Mouse (Mus musculus) cerebellum, adult 2 months (tissue): ENCODE data around the gene Smarcd1. TPM values are rescaled to one million over a fixed set of nuclear protein-coding genes. Genes with fewer than 3 reads are reported as not detected.
A peak's percentile ranks its signal among the peaks of the same experiment; 100 is the strongest.

Experiments used
- DNase-seq, 2 experiments: peaks; one replicate each; pipeline ENCODE4 v3.0.0; 2021
- H3K27ac ChIP-seq: fragments of 200-500 bp; 2 replicates; pipeline ENCODE4 v1.5.1; 2012; ENCODE audit warnings: low read length, control low read depth, inconsistent platforms; ENCODE audit not compliant: insufficient read depth
- H3K27me3 ChIP-seq: fragments of 200-500 bp; 2 replicates; pipeline ENCODE4 v1.6.1; 2012; ENCODE audit warnings: inconsistent platforms, mild to moderate bottlenecking, low read length, moderate library complexity; ENCODE audit not compliant: control insufficient read depth, insufficient read depth
- H3K4me1 ChIP-seq: fragments of 200-500 bp; 2 replicates; pipeline ENCODE4 v1.6.1; 2011; ENCODE audit warnings: low read length; ENCODE audit not compliant: control insufficient read depth, insufficient read depth
- H3K4me3 ChIP-seq: fragments of 200-500 bp; replicated peaks from 2 replicates; pipeline ENCODE3; 2011; ENCODE audit warnings: mild to moderate bottlenecking, low read depth, low read length, control low read depth; ENCODE audit not compliant: insufficient read depth
- CTCF ChIP-seq: fragments of 200-500 bp; IDR thresholded peaks from 2 replicates; pipeline ENCODE4 v1.5.1; 2011; ENCODE audit warnings: low read depth, mild to moderate bottlenecking, control low read depth, low read length, moderate library complexity, borderline replicate concordance; ENCODE audit not compliant: insufficient read depth
- POLR2A ChIP-seq: fragments of 200-500 bp; IDR thresholded peaks from 2 replicates; pipeline ENCODE4 v1.6.1; 2011; ENCODE audit warnings: low read length, control low read depth, borderline replicate concordance; ENCODE audit not compliant: insufficient read depth
- WGBS: fragments of 180-500 bp; shearing (Covaris S2); methylation state at CpG from one replicate; pipeline ENCODE4 v1.1.7; 2018; 5-methylcytosine and 5-hydroxymethylcytosine counted together
- polyA plus RNA-seq: library from polyadenylated mRNA; depleted of rRNA; stranded (reverse); fragments of >200 nt; gene quantifications from 2 replicates; pipeline ENCODE4 v1.2.3, GENCODE M21; 2012

Smarcd1 gene
- polyA plus RNA-seq, 1 experiment = 82.3 TPM

DNA sequence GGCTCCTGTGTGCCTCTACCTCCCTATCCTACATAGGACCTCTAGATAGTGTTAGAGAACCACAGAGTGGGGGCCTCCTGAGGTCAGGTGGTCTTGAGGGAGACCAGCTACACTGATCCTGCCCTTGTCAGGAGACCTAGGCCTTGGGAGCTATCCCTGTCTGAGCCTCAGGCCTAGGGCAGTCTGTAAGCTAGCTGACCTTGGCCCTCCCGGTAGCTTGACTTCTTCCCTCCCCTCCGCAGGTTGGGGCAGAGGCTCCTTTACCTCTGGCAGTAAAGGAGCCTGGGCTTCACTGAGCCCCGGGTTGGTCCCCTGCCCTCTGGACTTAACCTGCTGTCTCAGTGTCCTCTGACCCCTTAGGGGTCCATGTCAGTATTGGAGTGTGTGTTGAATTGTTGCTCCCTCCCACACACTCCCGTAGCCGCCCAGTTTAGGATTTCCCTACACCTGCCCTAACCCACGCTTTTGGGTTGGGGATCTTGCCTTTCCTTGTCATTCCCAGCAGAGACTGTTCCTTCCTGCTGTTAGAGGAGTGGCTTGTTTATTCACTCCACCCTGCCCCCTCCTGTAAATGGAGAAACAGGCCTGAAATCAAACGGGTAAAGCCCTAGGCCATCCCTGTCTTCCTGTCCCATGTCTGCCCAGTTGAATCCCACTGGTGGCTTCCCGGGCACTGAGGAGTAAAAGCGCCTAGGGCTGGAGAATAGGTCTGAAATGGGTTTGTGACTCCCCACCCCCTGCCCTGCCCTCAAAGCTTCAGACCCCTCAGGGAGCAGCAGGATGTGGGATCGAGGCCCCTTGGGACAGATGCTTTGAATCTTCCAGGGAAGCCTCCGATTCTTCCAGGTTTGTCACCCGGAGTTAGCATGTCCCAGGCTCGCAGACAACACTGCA is 11.0 kb downstream of the Smarcd1 start:
- Histone ChIP-seq H3K4me1 (peaks cover 30% of the 10 kb centered on the region), H3K4me3 (no peak overlapping the region), H3K27me3 (no peaks in the 10 kb centered on the region), H3K27ac (peak overlapping the region; percentile 26; the same call in 1 of the 2 replicates)
- DNase-seq = no peak
- no peak for TF ChIP-seq CTCF
- no peak for TF ChIP-seq POLR2A
- 63% methylated on average over 13 of the region's 13 CpGs for WGBS

DNA sequence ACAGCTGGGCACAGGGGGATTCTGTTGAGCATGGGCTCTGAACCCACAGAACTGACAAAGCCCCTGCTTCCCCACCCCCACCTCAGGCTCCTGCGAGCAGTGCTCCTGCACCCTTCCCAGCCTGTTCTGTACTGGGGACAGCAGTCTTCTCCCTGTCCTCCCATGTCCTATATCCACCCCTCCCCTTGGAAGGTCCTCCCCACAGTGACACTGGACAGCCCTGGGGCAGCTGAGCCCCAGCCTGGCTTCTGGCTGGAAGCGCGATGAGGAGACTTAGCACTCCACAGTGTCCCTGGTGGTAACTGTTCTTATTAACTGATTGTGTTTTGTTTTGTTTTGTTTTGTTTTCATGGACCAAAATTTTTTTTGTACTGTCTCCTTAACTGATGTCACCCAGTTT is 11.6 kb downstream of the Smarcd1 start:
- no peak for DNase-seq
- Histone ChIP-seq H3K4me1 (peaks cover 36% of the 10 kb centered on the region), H3K4me3 (no peak overlapping the region), H3K27ac (peak overlapping the region; percentile 56), H3K27me3 (no peaks in the 10 kb centered on the region)
- TF ChIP-seq POLR2A = no peak
- TF ChIP-seq CTCF = no peak
- 78% methylated on average over 3 of the region's 3 CpGs for WGBS

DNA sequence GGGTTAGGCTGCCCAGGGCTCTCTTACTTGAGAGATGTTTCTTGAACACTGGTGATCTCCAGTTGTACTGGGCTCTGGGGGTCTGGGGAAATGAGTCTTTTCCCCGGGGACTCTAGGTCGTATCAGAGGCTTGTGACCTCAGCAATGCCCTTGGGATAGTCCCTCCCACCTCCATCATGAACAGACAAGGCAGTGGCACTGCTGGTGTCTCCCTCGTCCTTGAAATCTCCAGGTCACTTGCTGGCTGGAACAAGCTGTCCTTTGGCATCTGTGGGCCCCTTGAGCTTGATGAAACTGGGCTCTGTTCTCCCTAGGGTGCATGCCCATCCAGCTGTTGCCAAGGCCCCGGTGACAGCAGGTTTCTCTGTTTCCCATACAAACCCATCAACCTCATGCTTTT is 12.3 kb downstream of the Smarcd1 start:
- no peak for TF ChIP-seq POLR2A
- no peak for TF ChIP-seq CTCF
- no peak for DNase-seq
- 47% methylated on average over 4 of the region's 4 CpGs for WGBS
- Histone ChIP-seq H3K27ac (peak overlapping the region; percentile 56), H3K4me1 (peaks cover 41% of the 10 kb centered on the region), H3K27me3 (no peaks in the 10 kb centered on the region), H3K4me3 (no peak overlapping the region)

DNA sequence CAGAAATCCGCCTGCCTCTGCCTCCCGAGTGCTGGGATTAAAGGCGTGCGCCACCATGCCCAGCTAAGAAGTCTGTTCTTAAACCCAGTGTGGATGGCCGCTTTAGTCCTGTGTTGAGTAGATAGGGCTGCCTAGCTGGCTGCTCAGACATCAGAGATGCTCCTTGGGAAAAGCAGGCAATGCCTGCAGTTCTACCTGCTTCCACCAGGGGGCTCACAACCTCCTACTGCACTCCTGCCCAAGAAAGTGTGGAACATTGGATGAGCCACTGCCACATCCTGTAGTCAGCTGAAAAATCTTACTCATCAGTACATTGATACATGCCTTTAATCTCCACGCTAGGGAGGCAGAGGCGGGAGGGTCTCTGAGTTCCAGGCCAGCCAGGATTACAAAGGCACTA is 12.9 kb downstream of the Smarcd1 start:
- DNase-seq = peak; percentile 89 to 90
- H3K4me1 ChIP-seq = peaks cover 41% of the 10 kb centered on the region
- H3K27ac ChIP-seq = peak overlapping the region; percentile 93; the same call in 1 of the 2 replicates
- WGBS = 40% methylated on average over 7 of the region's 7 CpGs
- no peaks in the 10 kb centered on the region for H3K27me3 ChIP-seq
- no peak overlapping the region for H3K4me3 ChIP-seq
- TF ChIP-seq POLR2A (no peak), CTCF (peak; percentile 94)

DNA sequence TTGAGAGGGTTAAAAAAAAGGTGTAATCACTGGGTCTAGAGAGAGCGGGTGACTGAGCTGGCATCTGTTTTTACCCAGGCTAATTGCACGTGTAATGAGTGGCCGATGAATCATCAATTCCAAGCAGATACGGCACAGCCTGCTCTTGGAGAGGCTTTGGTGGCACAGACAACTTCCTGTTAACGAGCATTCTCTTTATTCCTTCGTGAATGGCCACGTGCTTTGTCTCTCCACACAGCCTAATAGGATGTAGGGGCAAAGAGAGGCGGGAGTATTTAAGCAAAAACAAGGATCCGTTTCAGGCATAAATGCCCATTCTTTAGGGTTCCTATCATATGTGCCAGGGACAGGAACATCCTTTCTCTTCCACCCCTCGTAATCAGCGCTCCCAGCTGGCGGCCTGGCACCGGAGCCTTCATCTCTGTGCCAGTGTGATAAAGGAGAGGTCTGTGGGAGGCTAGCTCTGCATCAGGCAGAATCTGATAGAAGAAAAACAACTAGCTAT is 13.5 kb downstream of the Smarcd1 start:
- DNase-seq = peak; percentile 67
- Histone ChIP-seq H3K27ac (peak overlapping the region; percentile 93), H3K4me3 (no peak overlapping the region), H3K4me1 (peaks cover 41% of the 10 kb centered on the region), H3K27me3 (no peaks in the 10 kb centered on the region)
- TF ChIP-seq CTCF (no peak), POLR2A (no peak)
- WGBS = 11% methylated on average over 13 of the region's 13 CpGs

DNA sequence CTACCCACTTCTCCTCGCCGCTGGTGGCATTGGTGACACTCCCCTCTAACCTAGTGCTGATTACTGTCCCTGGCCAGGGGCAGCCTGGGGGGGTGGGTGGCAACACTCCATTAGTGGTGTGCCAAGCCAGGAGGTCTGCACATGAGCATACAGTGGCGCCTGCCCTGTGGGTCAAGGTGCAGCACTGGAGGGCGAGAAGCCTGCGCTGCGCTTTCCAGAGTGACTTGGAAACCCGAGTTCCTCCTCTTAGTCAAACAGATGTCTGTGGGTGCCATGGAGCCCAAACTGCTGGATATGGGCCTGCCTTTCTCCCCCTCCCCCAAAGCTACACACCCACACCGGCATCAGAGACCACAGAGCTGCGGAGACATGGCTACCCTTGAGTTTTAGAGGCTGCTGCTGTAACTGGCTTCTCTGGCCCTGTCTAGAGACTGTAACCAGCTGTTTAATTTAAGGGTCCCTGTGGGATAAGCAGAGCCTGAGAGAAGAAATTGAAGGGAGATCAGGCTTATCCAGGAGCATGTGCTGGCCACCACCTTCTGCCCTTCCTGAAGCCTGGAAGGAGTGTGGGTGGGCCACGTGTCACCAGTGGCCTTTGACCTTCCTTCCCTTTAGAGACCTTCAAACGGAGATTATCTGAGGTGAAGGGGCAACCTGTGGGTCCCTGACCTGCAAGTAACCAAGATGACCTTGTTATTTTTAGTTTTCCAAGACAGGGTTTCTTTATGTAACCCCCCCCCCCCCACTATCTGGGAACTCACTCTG is 14.2 kb downstream of the Smarcd1 start:
- WGBS = 69% methylated on average over 11 of the region's 11 CpGs
- DNase-seq = no peak

DNA sequence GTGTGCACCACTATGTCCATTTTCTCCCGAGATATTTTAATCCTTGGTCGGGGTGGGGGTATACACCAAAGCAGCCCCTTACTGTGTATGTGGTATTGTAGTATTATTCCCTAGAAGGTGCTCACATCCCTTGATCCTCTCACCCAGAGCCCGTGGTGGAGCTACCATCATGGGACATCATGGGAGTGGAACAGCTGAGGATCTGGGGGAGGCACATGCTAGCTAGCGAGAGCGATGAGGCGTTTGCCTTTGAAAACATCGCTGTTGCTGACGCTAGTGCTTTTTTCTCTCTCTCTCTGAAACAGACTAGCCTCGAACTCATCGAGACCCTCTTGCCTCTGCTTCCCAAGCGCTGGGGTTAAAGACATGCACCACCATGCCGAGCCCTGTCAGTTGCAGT is 14.9 kb downstream of the Smarcd1 start:
- 42% methylated on average over 12 of the region's 12 CpGs for WGBS
- peaks cover 44% of the 10 kb centered on the region for H3K4me1 ChIP-seq
- peak overlapping the region; percentile 93 for H3K27ac ChIP-seq
- peak overlapping the region; percentile 13 for H3K4me3 ChIP-seq
- DNase-seq = no peak
- H3K27me3 ChIP-seq = no peaks in the 10 kb centered on the region
- no peak for TF ChIP-seq CTCF
- TF ChIP-seq POLR2A = no peak

More for the DNA sequence above, 14.2 kb downstream of the Smarcd1 start:
- TF ChIP-seq CTCF (no peak), POLR2A (no peak)
- H3K4me3 ChIP-seq = no peak overlapping the region
- H3K27ac ChIP-seq = peak overlapping the region; percentile 93
- no peaks in the 10 kb centered on the region for H3K27me3 ChIP-seq
- peaks cover 44% of the 10 kb centered on the region for H3K4me1 ChIP-seq
